Comparison of ENCODE assay signal across 33 mouse cellular contexts in genomic region chr9:114506564-114506963, GRCm38 (mm10). TPM values are rescaled to one million over a fixed set of nuclear protein-coding genes. Genes with fewer than 3 reads are reported as not detected.
"Had no signal": no experiment of that assay in that cellular context is flagged by ENCODE, and none has a peak within 500 bp of the region (broad histone marks: within the 10 kb centered on the region; RNA-seq: fewer than 3 reads in every experiment).

No protein-coding gene starts in this region.

- H3K9me3 ChIP-seq: limb, embryonic 10.5 days; limb, embryonic 15.5 days; liver, embryonic 12.5 days; liver, embryonic 13.5 days; liver, embryonic 15.5 days; lung, embryonic 15.5 days; midbrain, embryonic 12.5 days; midbrain, embryonic 15.5 days had no signal

- H3K4me1 ChIP-seq: limb, embryonic 12.5 days; limb, embryonic 13.5 days; limb, embryonic 15.5 days; lung, embryonic 15.5 days; midbrain, embryonic 10.5 days; midbrain, embryonic 12.5 days; midbrain, embryonic 13.5 days; midbrain, embryonic 15.5 days; neural tube, embryonic 12.5 days had no signal

- H3K4me2 ChIP-seq: limb, embryonic 12.5 days; limb, embryonic 13.5 days; limb, embryonic 15.5 days; liver, embryonic 11.5 days; liver, embryonic 12.5 days; liver, embryonic 13.5 days; liver, embryonic 15.5 days; lung, embryonic 14.5 days; lung, embryonic 15.5 days; midbrain, embryonic 11.5 days; midbrain, embryonic 12.5 days; midbrain, embryonic 13.5 days; midbrain, embryonic 15.5 days; neural tube, embryonic 12.5 days had no signal

- ATAC-seq: liver, embryonic 12.5 days; liver, postnatal 0 days; midbrain, embryonic 13.5 days; midbrain, embryonic 15.5 days; midbrain, embryonic 16.5 days had no signal

- H3K4me3 ChIP-seq: limb, embryonic 10.5 days; limb, embryonic 12.5 days; limb, embryonic 13.5 days; limb, embryonic 15.5 days; liver, embryonic 12.5 days; liver, embryonic 13.5 days; liver, embryonic 15.5 days; lung, embryonic 15.5 days; megakaryocyte, embryonic 14.5 days; midbrain, embryonic 10.5 days; midbrain, embryonic 12.5 days; midbrain, embryonic 13.5 days; midbrain, embryonic 15.5 days; myocyte; neural tube, embryonic 12.5 days had no signal

- H3K36me3 ChIP-seq: limb, embryonic 15.5 days; liver, embryonic 13.5 days; liver, embryonic 15.5 days; midbrain, embryonic 15.5 days had no signal

- H3K27ac ChIP-seq: limb, embryonic 10.5 days; limb, embryonic 12.5 days; limb, embryonic 13.5 days; limb, embryonic 15.5 days; liver, embryonic 12.5 days; liver, embryonic 13.5 days; liver, embryonic 14.5 days; liver, embryonic 15.5 days; lung, embryonic 15.5 days; macrophage; midbrain, embryonic 10.5 days; midbrain, embryonic 12.5 days; midbrain, embryonic 13.5 days; midbrain, embryonic 15.5 days; neural tube, embryonic 12.5 days had no signal

- DNase-seq: left cerebral cortex, postnatal 4 days; liver; liver, embryonic 13.5 days; liver, postnatal 0 days; lung, adult 18-20 months; lung, embryonic 14.5 days; lung, postnatal 10 days; lung, postnatal 14 days; lung, postnatal 36 days; midbrain, embryonic 14.5 days had no signal

- H3K9ac ChIP-seq: limb, embryonic 12.5 days; limb, embryonic 13.5 days; limb, embryonic 15.5 days; liver, embryonic 12.5 days; liver, embryonic 13.5 days; liver, embryonic 14.5 days; liver, embryonic 15.5 days; liver, postnatal 0 days; lung, embryonic 14.5 days; lung, embryonic 15.5 days; midbrain, embryonic 12.5 days; midbrain, embryonic 13.5 days; midbrain, embryonic 15.5 days; neural tube, embryonic 12.5 days had no signal

- H3K27me3 ChIP-seq: limb, embryonic 12.5 days; limb, embryonic 13.5 days; limb, embryonic 15.5 days; liver, embryonic 12.5 days; liver, embryonic 13.5 days; liver, embryonic 15.5 days; lung, embryonic 15.5 days; midbrain, embryonic 12.5 days; midbrain, embryonic 13.5 days; midbrain, embryonic 15.5 days; neural tube, embryonic 12.5 days had no signal

RNA-seq across cellular contexts. Expression of gene Ccr4, which starts 1.8 kb away (rescaled TPM):
- polyA plus RNA-seq: limb, embryonic 10.5 days; limb, embryonic 12.5 days; limb, embryonic 13.5 days; liver, embryonic 11.5 days; liver, embryonic 12.5 days; liver, embryonic 13.5 days; liver, embryonic 14.5 days; liver, embryonic 15.5 days; liver, embryonic 16.5 days; liver, postnatal 0 days; lung, embryonic 14.5 days; macrophage; midbrain, embryonic 10.5 days; midbrain, embryonic 11.5 days; midbrain, embryonic 12.5 days; midbrain, embryonic 13.5 days; midbrain, embryonic 14.5 days; midbrain, embryonic 15.5 days; midbrain, embryonic 16.5 days; midbrain, postnatal 0 days; myocyte; neural tube, embryonic 11.5 days; neural tube, embryonic 12.5 days had no signal

RNA-seq across cellular contexts. Expression of gene C130032M10Rik, which starts 8.9 kb away (rescaled TPM):
- polyA plus RNA-seq: liver, adult 2 months; liver, embryonic 11.5 days; liver, embryonic 13.5 days; liver, embryonic 14.5 days; liver, embryonic 15.5 days; liver, embryonic 16.5 days; liver, postnatal 0 days; lung, embryonic 14.5 days; lung, embryonic 15.5 days; macrophage; midbrain, embryonic 11.5 days; midbrain, embryonic 13.5 days; midbrain, embryonic 14.5 days; midbrain, embryonic 15.5 days; midbrain, embryonic 16.5 days; midbrain, postnatal 0 days; neural tube, embryonic 11.5 days had no signal

RNA-seq across cellular contexts. Expression of gene Trim71, which starts 57.6 kb away (rescaled TPM):
- polyA plus RNA-seq: liver, adult 2 months; macrophage had no signal
